Mouse (Mus musculus) neural tube, embryonic 15.5 days (tissue): ENCODE results near the gene Zfyve26. TPM values are rescaled to one million over a fixed set of nuclear protein-coding genes. Genes with fewer than 3 reads are reported as not detected.
"Not testable (repeated sequence)": the region's sequence is repeated elsewhere in the genome, so short reads cannot be mapped to it uniquely, and the experiment has no call there.

Source experiments
- ATAC-seq: fragments of 200-750 bp; cut with Nextera tagmentation; 2 replicates; pipeline ENCODE4 v1.8.0; 2017; ENCODE audit warnings: mild to moderate bottlenecking, moderate TSS enrichment, moderate library complexity; ENCODE audit not compliant: low FRiP score
- H3K27ac ChIP-seq: fragments of 300-500 bp; sonication (generic); replicated peaks from 2 replicates; pipeline ENCODE4 v1.5.1; 2015; ENCODE audit warnings: mild to moderate bottlenecking, inconsistent platforms
- H3K27me3 ChIP-seq: fragments of 300-500 bp; sonication (generic); replicated peaks from 2 replicates; pipeline ENCODE4 v1.6.1; 2015; ENCODE audit warnings: inconsistent platforms
- H3K36me3 ChIP-seq: fragments of 300-500 bp; sonication (generic); 2 replicates; pipeline ENCODE4 v1.6.1; 2015; ENCODE audit warnings: inconsistent platforms
- H3K4me1 ChIP-seq: fragments of 300-500 bp; sonication (generic); 2 replicates; pipeline ENCODE4 v1.6.1; 2015; ENCODE audit warnings: inconsistent platforms
- H3K4me2 ChIP-seq: fragments of 300-500 bp; sonication (generic); 2 replicates; pipeline ENCODE4 v1.6.1; 2015; ENCODE audit warnings: inconsistent platforms, mild to moderate bottlenecking, moderate library complexity
- H3K4me3 ChIP-seq: fragments of 300-500 bp; sonication (generic); replicated peaks from 2 replicates; pipeline ENCODE4 v1.5.1; 2015; ENCODE audit warnings: mild to moderate bottlenecking, inconsistent platforms
- H3K9ac ChIP-seq: fragments of 300-500 bp; sonication (generic); replicated peaks from 2 replicates; pipeline ENCODE4 v1.6.1; 2015; ENCODE audit warnings: mild to moderate bottlenecking, inconsistent platforms
- H3K9me3 ChIP-seq: fragments of 300-500 bp; sonication (generic); replicated peaks from 2 replicates; pipeline ENCODE4 v1.6.1; 2016; ENCODE audit warnings: inconsistent platforms
- WGBS: fragments of 180-500 bp; shearing (Covaris S2); methylation state at CpG from one replicate; pipeline ENCODE4 v1.1.7; 2015; ENCODE audit warnings: mixed read lengths; 5-methylcytosine and 5-hydroxymethylcytosine counted together
- polyA plus RNA-seq: library from polyadenylated mRNA; unstranded; fragments of >200 nt; fragmentation: Nextera tagmentation; extraction: Ambion mirVana; gene quantifications from 2 replicates; pipeline ENCODE4 v1.2.1, GENCODE M21; 2015

Gene Zfyve26
- polyA plus RNA-seq, 1 experiment from 2014 or later: 10.3 TPM

GRCm38 (mm10) chr12:79193441-79193840 is 102.7 kb downstream of the Zfyve26 start:
- WGBS: 5% methylated on average over 3 of the region's 3 CpGs

GRCm38 (mm10) chr12:79192193-79192592 is 103.9 kb downstream of the Zfyve26 start, which contains the start of gene Rdh11:
Gene Rdh11 (minus strand): TSS chr12:79192293.
- H3K4me2 ChIP-seq: peak within 1 kb of the TSS; percentile 65
- peak within 1 kb of the TSS; percentile 58 for H3K4me3 ChIP-seq
- H3K36me3 ChIP-seq: peaks cover 12% of the 10 kb centered on the region
- H3K4me1 ChIP-seq: peaks cover 24% of the 10 kb centered on the region
- no peaks in the 10 kb centered on the region for H3K9me3 ChIP-seq
- peak within 1 kb of the TSS; percentile 60 for H3K9ac ChIP-seq
- H3K27ac ChIP-seq: peak within 1 kb of the TSS; percentile 77
- 68% methylated on average over 6 of the region's 6 CpGs for WGBS
- no peak for ATAC-seq
- H3K27me3 ChIP-seq: no peaks in the 10 kb centered on the region

More at GRCm38 (mm10) chr12:79193441-79193840, 102.7 kb downstream of the Zfyve26 start:
- Histone ChIP-seq H3K9me3 (no peaks in the 10 kb centered on the region), H3K4me2 (no peak overlapping the region), H3K9ac (no peak overlapping the region), H3K27ac (no peak overlapping the region), H3K27me3 (no peaks in the 10 kb centered on the region), H3K4me1 (peaks cover 24% of the 10 kb centered on the region), H3K36me3 (no peaks in the 10 kb centered on the region; the same call in 1 of the 2 replicates), H3K4me3 (no peak overlapping the region)
- no peak for ATAC-seq

- Histone ChIP-seq H3K9ac (peak overlapping the region; percentile 60), H3K4me1 (peaks cover 24% of the 10 kb centered on the region), H3K9me3 (no peaks in the 10 kb centered on the region), H3K4me2 (peak overlapping the region; percentile 65), H3K27me3 (no peaks in the 10 kb centered on the region), H3K4me3 (peak overlapping the region; percentile 58), H3K27ac (peak overlapping the region; percentile 77), H3K36me3 (peaks cover 17% of the 10 kb centered on the region)
- 5% methylated on average over 14 of the region's 14 CpGs for WGBS
- peak; percentile 86 for ATAC-seq
Measured at GRCm38 (mm10) chr12:79191701-79192100, 104.4 kb downstream of the Zfyve26 start.

GRCm38 (mm10) chr12:79190931-79191673 is 105.0 kb downstream of the Zfyve26 start:
- H3K36me3 ChIP-seq: peaks cover 23% of the 10 kb centered on the region
- peak; percentile 95 for ATAC-seq
- H3K4me1 ChIP-seq: peaks cover 24% of the 10 kb centered on the region
- peak overlapping the region; percentile 58 for H3K4me3 ChIP-seq
- H3K4me2 ChIP-seq: peak overlapping the region; percentile 65
- under 1% methylated on average over 18 of the region's 18 CpGs for WGBS
- peak overlapping the region; percentile 77 for H3K27ac ChIP-seq
- H3K9ac ChIP-seq: peak overlapping the region; percentile 60
- H3K9me3 ChIP-seq: no peaks in the 10 kb centered on the region
- H3K27me3 ChIP-seq: no peaks in the 10 kb centered on the region

GRCm38 (mm10) chr12:79185160-79185559 is 110.9 kb downstream of the Zfyve26 start:
- WGBS: 94% methylated on average over 4 of the region's 6 CpGs
- not testable (repeated sequence) for H3K27ac ChIP-seq, H3K9ac ChIP-seq, H3K9me3 ChIP-seq, H3K4me3 ChIP-seq, H3K4me2 ChIP-seq, H3K27me3 ChIP-seq, ATAC-seq
- Histone ChIP-seq H3K36me3 (peaks cover 69% of the 10 kb centered on the region), H3K4me1 (peaks cover 11% of the 10 kb centered on the region)

Other genes starting within 250 kb of the Zfyve26 start
- 18.0 and 22.4 TPM in 2 replicates for gene Pigh, start 206.7 kb downstream of the Zfyve26 start, polyA plus RNA-seq
- 27.2 and 30.5 TPM in 2 replicates for gene Arg2, start 165.5 kb downstream of the Zfyve26 start, polyA plus RNA-seq
- gene Vti1b, start 123.6 kb downstream of the Zfyve26 start, polyA plus RNA-seq: 211 and 241 TPM in 2 replicates
- 31.1 TPM in 2 replicates for gene Rdh11, start 104.0 kb downstream of the Zfyve26 start, polyA plus RNA-seq
- gene Rdh12, start 87.4 kb downstream of the Zfyve26 start, polyA plus RNA-seq: 0.74 and 1.3 TPM in 2 replicates
- gene Rad51b, start 978 bp upstream of the Zfyve26 start, polyA plus RNA-seq: 1.4 and 3.6 TPM in 2 replicates